In the genomic region with DNA sequence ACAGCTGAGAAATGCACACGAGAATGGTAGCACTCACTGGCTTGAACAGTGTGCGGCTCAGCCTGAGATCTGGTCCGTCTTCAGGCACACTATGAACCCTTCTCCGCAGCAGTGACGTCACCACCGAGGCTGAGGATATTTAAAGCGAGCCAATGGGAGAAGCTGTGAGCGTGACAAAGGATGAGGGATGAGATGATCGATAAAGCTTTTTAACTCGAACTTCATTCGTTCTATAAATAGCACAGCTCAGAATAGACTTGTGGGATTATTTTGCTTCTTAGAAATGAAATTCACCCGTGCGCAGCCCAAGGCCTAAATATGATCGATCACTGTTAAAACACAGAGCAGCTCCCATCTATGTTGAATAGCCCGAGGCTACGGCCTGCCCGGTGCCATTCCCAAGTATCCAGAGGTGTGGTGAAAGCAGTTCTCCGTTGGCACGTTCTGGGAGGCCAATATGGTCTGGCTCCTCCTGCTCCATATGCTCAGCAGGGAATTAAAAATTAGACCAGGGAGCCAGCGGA, we compare ENCODE assay signal across 13 mouse cellular contexts. TPM values are rescaled to one million over a fixed set of nuclear protein-coding genes. Genes with fewer than 3 reads are reported as not detected.
DNase-seq lines count a peak whose midpoint lies in the region; ATAC-seq and TF ChIP-seq lines count a peak whose summit lies in the region.
"Had no signal": no experiment of that assay in that cellular context is flagged by ENCODE, and none has a peak within 500 bp of the region (broad histone marks: within the 10 kb centered on the region; RNA-seq: fewer than 3 reads in every experiment).

No protein-coding gene starts in this region.

- H3K4me2 ChIP-seq in heart, embryonic 13.5 days: peak overlapping the region; percentile 46
- H3K4me2 ChIP-seq in hindbrain, embryonic 15.5 days: peak overlapping the region; percentile 5; the same call in 1 of the 2 replicates
- H3K4me2 ChIP-seq in midbrain, postnatal 0 days (ENCODE audit: low read depth, low read length, poor library complexity, severe bottlenecking): peak overlapping the region; percentile 34
- H3K4me2 ChIP-seq: lung, embryonic 15.5 days; stomach, embryonic 15.5 days had no signal

- 51% methylated on average over 20 of the region's 20 CpGs for WGBS in heart, embryonic 13.5 days
- WGBS in hindbrain, embryonic 15.5 days: 64% methylated on average over 20 of the region's 20 CpGs
- WGBS in midbrain, postnatal 0 days: 53% methylated on average over 20 of the region's 20 CpGs

- no peaks in the 10 kb centered on the region for H3K36me3 ChIP-seq in heart, embryonic 13.5 days
- H3K36me3 ChIP-seq in hindbrain, embryonic 15.5 days: no peaks in the 10 kb centered on the region
- H3K36me3 ChIP-seq in midbrain, postnatal 0 days (ENCODE audit: insufficient read depth, low read length): no peaks in the 10 kb centered on the region
- H3K36me3 ChIP-seq: lung, embryonic 15.5 days; stomach, embryonic 15.5 days had no signal

- no peak for DNase-seq in heart, postnatal 4 days
- DNase-seq in cerebellum, adult 8-10 months: peak; percentile 55
- DNase-seq in midbrain, postnatal 0 days (ENCODE audit: low spot score): peak; percentile 61
- DNase-seq in thymus, postnatal 36 days: no peak
- DNase-seq in kidney, postnatal 25 days: no peak
- no peak for DNase-seq in lung, postnatal 4 days

- no peak for ATAC-seq in heart, embryonic 13.5 days (ENCODE audit: extremely low read depth, insufficient number of reproducible peaks, low FRiP score, low TSS enrichment)
- peak; percentile 92 for ATAC-seq in hindbrain, embryonic 15.5 days (ENCODE audit: low FRiP score, low read depth)
- ATAC-seq in midbrain, postnatal 0 days (ENCODE audit: low FRiP score): peak; percentile 88

- H3K27me3 ChIP-seq in heart, embryonic 13.5 days (replicated peaks): no peaks in the 10 kb centered on the region
- H3K27me3 ChIP-seq in hindbrain, embryonic 15.5 days: no peaks in the 10 kb centered on the region
- H3K27me3 ChIP-seq in midbrain, postnatal 0 days (ENCODE audit: insufficient read depth, low read length): no peaks in the 10 kb centered on the region
- H3K27me3 ChIP-seq: lung, embryonic 15.5 days; stomach, embryonic 15.5 days had no signal

- H3K9ac ChIP-seq in heart, embryonic 13.5 days: peak overlapping the region; percentile 30; the same call in 1 of the 2 replicates
- no peak overlapping the region for H3K9ac ChIP-seq in hindbrain, embryonic 15.5 days
- no peak overlapping the region for H3K9ac ChIP-seq in midbrain, postnatal 0 days (replicated peaks; ENCODE audit: low read length, poor library complexity, severe bottlenecking)
- H3K9ac ChIP-seq: lung, embryonic 15.5 days; stomach, embryonic 15.5 days had no signal

- peaks cover 9% of the 10 kb centered on the region for H3K4me1 ChIP-seq in heart, embryonic 13.5 days
- no peaks in the 10 kb centered on the region for H3K4me1 ChIP-seq in hindbrain, embryonic 15.5 days (replicated peaks)
- H3K4me1 ChIP-seq in midbrain, postnatal 0 days (ENCODE audit: insufficient read depth, low read length): peaks cover 2% of the 10 kb centered on the region; the same call in 1 of the 2 replicates
- H3K4me1 ChIP-seq: lung, embryonic 15.5 days; stomach, embryonic 15.5 days had no signal

- H3K27ac ChIP-seq in heart, embryonic 13.5 days (replicated peaks): no peak overlapping the region
- H3K27ac ChIP-seq in hindbrain, embryonic 15.5 days (replicated peaks): peak overlapping the region; percentile 60
- H3K27ac ChIP-seq in midbrain, postnatal 0 days (ENCODE audit: low read depth, low read length): peak overlapping the region; percentile 71
- H3K27ac ChIP-seq: lung, embryonic 15.5 days; stomach, embryonic 15.5 days had no signal

- no peak overlapping the region for H3K4me3 ChIP-seq in heart, embryonic 13.5 days
- H3K4me3 ChIP-seq in hindbrain, embryonic 15.5 days: no peak overlapping the region
- no peak overlapping the region for H3K4me3 ChIP-seq in midbrain, postnatal 0 days (ENCODE audit: low read depth, low read length)
- H3K4me3 ChIP-seq: lung, embryonic 15.5 days; stomach, embryonic 15.5 days had no signal

- H3K9me3 ChIP-seq in heart, embryonic 13.5 days: no peaks in the 10 kb centered on the region
- no peaks in the 10 kb centered on the region for H3K9me3 ChIP-seq in hindbrain, embryonic 15.5 days
- H3K9me3 ChIP-seq in midbrain, postnatal 0 days (ENCODE audit: low read length): no peaks in the 10 kb centered on the region
- H3K9me3 ChIP-seq: lung, embryonic 15.5 days; stomach, embryonic 15.5 days had no signal

- no peak for TF ChIP-seq CTCF in midbrain, postnatal 0 days (IDR thresholded peaks at IDR 0.05)

RNA-seq across cellular contexts. Expression of a gene that starts 9.4 kb away (rescaled TPM):
- polyA plus RNA-seq in heart, embryonic 13.5 days (2015; fragmentation: Nextera tagmentation; extraction: Ambion mirVana): 3.4 and 4.0 TPM in 2 replicates
- total RNA-seq in heart, postnatal 4 days (2021): 1 to 10 TPM; 1.9 to 2.0 TPM
- polyA plus RNA-seq in hindbrain, embryonic 15.5 days (2015; fragmentation: Nextera tagmentation; extraction: Ambion mirVana): 8.0 and 9.1 TPM in 2 replicates
- 10.3 and 11.3 TPM in 2 replicates for total RNA-seq in midbrain, postnatal 0 days (2014; rRNA removed)
- 8.8 and 9.7 TPM in 2 replicates for polyA plus RNA-seq in midbrain, postnatal 0 days (2015; fragmentation: Nextera tagmentation; extraction: Ambion mirVana)

RNA-seq across cellular contexts. Expression of a gene that starts 41.5 kb away (rescaled TPM):
- polyA plus RNA-seq in heart, embryonic 13.5 days (2015; fragmentation: Nextera tagmentation; extraction: Ambion mirVana): not detected in 2 replicates
- not detected for total RNA-seq in heart, postnatal 4 days (2021)
- not detected in 2 replicates for polyA plus RNA-seq in hindbrain, embryonic 15.5 days (2015; fragmentation: Nextera tagmentation; extraction: Ambion mirVana)
- 0.38 TPM in 1 of 2 replicates, not detected in the other for total RNA-seq in midbrain, postnatal 0 days (2014; rRNA removed)
- not detected in 2 replicates for polyA plus RNA-seq in midbrain, postnatal 0 days (2015; fragmentation: Nextera tagmentation; extraction: Ambion mirVana)
- total RNA-seq: layer of hippocampus, postnatal 14 days had no signal
- polyA plus RNA-seq: gonadal fat pad, adult 2 months; lung, embryonic 15.5 days; neural tube, embryonic 14.5 days; stomach, embryonic 15.5 days had no signal

Comparison
In these comparisons a context has a peak if more than half of its experiments do, and no peak if none do; other contexts are left out.
1. DNase-seq: peak in cerebellum, adult 8-10 months (single experiment) and midbrain, postnatal 0 days (single experiment); none in heart, postnatal 4 days (single experiment), thymus, postnatal 36 days (0 of 2), kidney, postnatal 25 days (0 of 2) and lung, postnatal 4 days (0 of 2).
2. Peak in every context shown above with its lines, with median percentiles within 50 percentile points of each other: H3K4me2 ChIP-seq.